Mouse (Mus musculus) cerebellum, adult 11-12 months (tissue): ENCODE data around the gene Apol7e.
"Not testable (repeated sequence)": the region's sequence is repeated elsewhere in the genome, so short reads cannot be mapped to it uniquely, and the experiment has no call there.

Source experiments
- DNase-seq: peaks from one replicate; pipeline ENCODE4 v3.0.0; 2022

The Apol7e gene

DNA sequence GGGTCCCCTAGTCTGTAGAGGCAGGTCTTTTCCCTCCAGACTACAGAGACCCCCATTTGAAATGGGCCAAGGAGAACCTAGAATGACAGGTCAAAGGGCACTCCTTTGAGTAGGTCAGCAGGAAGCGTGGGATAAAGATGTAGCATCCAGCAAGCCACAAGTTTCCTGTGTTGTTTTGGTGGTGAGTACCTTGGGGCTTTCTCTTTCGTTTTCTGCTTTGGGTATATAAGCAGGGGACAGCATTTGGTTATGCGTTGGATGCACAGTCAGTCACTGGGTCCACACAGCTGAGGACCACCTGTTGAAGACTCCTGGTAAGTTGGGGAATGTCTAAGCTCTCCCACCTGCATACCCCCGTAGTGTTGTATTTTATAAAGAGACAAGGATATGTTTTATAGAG lies at the start of gene Apol7e:
Gene Apol7e (plus strand): TSS at position 202 of the 400 bp plus-strand sequence.
- not testable (repeated sequence) for DNase-seq

DNA sequence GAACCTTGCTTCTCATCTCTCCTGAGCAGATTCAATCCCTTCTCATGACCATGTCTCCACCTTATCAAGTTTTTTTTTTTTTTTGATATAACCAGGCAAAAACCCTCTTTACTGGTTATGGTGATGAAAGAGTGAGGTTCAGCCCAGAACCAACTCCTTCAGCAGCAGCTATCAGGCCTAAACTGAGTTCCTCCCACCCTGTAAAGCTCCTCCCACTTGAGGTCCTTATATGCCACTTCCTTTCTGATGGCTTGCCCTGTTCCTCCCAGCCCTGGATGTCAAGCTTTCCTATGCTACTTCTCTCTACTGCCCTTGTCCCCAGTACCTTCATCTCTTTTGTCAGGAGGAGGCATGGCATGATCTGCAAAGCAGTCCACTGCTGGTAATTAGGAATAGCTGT lies 47.5 kb upstream of the Apol7e start:
- DNase-seq, result not testable (repeated sequence)

DNA sequence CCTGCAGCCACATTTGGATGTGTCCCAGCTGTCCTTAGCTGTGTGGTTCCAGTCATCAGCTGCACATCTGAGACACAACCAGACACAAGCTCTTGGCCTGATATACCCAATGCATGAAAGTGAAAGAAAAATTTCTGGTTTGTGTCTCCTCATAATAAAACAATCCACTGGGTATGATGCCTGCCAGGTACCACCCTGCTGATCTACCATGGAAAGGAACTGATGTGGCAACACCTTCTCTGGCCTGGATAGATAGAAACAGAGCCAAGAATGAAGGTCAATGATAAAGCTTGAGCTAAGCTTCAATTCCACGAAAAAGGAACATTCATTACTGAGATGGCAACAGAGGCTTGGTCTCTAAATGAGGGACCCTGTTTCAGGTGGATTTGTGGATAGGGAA lies 38.9 kb upstream of the Apol7e start:
- not testable (repeated sequence) for DNase-seq

DNA sequence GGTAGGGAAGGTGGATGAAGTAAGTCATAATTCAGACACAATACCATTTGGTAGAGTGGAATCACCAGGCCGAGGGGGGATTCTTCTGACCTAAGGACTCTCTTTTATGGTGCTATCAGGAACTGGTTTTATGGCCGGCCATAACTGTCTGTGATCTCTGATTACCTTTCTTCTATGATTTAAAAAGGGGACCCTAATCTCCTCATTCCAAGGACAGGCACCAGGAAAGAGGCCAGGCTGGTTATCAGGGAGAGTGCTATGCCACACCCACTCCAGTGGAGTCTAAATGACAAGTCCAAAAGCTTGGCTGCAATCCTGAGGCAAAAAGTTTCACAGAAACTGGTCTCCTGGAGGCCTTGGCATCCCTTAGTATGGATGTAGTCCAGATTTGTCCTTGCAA lies 36.8 kb upstream of the Apol7e start:
- not testable (repeated sequence) for DNase-seq

DNA sequence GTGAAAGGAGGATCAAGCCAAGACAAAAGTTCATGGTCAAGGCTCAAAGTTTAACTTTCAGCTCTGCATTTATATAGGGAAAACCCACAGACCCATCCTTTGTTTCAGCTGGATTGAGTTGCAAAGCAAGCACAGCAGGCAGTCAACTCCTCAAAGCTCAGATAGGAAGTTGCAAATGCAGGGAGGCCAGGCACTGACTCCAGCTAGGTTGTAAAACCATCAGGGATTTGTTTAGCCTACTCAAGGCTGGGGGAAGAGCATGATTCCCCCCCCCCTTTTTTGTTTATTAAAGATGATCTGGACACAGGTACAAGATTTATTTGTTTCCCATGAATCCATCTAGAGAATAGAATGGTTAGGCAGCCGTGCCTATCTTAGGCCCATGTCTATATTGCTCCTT lies 24.6 kb upstream of the Apol7e start:
- DNase-seq, result not testable (repeated sequence)

DNA sequence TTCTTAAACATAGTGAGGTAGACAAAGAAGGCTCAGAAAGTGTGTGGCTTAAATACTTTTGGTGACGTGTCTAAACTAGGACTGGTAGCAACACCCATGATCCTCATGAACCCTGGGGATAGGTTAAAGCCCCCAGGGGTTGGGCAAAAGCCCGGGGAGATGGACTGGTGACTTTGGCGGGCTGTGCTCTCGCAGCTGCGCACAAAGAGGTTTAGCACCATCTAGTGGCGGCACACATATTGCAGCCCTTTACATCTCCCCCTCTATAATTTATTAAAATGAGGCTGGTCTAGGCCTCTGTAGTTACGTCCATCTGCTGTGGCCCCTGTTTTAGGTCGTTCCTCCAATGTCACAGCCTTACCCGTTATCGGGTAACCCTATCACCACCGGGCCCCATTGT lies 14.7 kb upstream of the Apol7e start:
- DNase-seq, result not testable (repeated sequence)

DNA sequence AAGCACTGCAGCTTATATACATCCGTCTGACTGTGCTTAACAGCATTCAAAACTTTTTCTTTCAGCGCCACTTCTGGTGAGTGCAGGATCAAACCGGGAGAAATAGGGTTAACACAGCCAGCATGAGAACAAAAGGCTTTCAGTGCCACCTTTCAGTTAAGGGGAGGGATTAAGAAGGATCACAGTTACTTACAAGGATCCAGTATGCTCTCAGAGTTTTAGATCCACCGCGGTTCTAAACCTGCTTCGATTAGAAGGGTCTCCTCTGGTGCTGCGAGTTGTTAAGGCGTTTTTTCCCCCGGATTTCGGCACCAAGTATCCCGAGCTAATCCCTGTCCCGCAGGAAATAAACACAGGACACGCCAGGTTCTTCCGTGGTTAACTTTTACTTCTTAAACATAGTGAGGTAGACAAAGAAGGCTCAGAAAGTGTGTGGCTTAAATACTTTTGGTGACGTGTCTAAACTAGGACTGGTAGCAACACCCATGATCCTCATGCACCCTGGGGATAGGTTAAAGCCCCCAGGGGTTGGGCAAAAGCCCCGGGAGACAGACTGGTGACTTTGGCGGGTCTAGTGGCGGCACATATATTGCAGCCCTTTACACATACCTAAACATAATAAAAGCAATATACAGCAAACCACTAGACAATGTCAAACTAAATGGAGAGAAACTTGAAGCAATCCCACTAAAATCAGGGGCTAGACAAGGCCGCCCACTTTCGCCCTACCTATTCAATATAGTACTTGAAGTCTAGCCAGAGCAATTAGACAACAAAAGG lies 6.9 kb upstream of the Apol7e start:
- DNase-seq, result not testable (repeated sequence)

DNA sequence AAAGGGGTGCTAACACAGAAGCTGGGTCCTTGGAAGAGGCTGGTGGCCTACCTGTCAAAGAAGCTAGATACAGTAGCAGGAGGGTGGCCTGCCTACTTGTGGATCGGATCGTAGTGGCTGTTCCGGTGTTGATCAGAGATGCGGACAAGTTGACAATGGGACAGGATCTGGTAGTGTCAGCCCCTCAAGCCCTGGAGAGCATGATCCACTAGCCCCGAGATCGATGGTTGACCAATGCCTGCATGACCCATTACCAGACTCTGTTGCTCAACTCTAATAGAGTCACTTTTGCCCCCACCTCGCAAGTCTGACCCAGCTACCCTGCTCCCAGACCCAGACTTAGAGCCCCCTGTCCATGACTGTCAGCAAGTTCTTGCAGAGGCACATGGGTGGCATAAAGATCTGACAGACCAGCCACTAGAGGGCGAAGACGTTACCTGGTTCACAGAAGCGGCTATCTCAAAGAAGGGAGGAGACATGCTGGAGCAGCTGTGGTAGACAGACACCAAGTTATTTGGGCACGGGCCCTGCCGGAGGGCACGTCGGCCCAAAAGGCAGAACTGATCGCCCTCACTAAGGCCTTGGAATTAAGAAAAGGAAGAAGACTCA lies 3.9 kb upstream of the Apol7e start:
- not testable (repeated sequence) for DNase-seq

DNA sequence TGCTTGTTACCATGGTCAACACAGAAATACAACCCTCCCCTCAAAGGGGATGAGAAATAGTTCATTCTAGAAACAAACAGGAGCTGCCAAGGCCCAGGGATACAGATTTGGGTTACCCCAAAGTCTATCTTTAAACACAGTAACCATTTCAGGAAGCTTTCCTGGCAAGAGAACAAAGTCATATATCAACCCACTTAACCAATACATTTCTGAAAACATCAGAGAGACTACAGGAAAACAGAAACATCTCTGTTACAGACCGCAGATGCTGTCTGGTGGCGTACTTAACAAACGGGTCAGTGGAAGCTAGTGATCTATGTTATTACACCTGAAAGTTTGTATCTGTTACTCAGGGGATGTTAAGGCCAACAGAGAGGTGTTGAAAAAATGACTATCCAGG lies 6.6 kb downstream of the Apol7e start:
- DNase-seq, result not testable (repeated sequence)

DNA sequence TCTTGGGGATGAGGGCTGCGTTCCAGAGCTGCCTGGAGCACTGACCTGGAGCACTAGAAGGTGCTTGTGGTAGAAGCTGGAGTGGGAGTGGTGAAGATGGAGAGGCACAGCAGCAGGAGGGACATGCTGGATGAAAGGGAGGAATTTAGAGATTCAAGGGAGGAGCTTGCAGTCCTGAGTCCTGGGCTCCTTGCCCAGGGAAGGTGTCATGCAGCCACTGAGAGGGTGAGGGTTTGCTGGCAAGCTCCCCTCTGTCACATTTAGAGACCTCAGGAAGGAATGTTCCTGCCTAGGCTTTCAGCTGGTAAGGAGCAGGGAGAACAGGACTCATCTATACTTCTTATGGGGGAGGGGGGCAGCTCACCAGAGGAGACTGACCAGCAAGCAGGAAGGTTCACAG lies 10.3 kb downstream of the Apol7e start:
- not testable (repeated sequence) for DNase-seq

DNA sequence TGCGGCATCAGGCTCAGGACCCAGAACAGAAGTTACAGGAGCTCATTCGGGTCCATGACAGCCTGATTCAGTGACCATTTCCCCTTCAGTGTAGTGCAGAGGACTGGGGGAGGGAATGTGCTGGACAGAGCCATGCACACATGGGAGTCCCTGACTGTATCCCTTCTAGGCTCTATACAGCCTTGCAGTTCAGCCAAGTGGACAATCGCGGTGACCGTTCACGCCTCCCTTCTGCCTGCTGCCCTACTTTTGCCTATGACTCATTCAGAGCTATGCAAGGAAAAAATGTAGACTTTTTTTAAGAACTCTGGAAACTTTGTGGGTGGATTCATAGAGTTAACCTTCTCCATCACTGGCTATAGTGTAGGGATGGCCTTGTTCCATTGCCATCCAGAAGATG lies 19.6 kb downstream of the Apol7e start:
- not testable (repeated sequence) for DNase-seq

DNA sequence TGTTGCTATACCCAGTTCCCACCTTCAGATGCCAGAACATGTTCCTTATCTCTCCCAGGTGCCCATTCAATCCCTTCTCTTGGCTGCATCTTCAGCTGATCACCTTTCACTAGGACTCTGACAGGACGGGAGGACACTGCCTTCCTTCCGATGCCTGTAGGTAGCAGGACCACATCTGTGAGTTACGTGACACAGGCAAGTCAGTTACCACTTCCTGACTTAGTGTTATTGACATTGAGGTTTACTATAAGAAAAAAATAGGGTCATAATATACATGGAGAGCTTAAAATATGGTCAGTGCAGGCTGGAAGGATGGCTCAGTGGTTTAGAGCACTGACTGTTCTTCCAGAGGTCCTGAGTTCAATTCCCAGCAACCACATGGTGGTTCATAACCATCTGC lies 22.9 kb downstream of the Apol7e start:
- DNase-seq, result not testable (repeated sequence)

DNA sequence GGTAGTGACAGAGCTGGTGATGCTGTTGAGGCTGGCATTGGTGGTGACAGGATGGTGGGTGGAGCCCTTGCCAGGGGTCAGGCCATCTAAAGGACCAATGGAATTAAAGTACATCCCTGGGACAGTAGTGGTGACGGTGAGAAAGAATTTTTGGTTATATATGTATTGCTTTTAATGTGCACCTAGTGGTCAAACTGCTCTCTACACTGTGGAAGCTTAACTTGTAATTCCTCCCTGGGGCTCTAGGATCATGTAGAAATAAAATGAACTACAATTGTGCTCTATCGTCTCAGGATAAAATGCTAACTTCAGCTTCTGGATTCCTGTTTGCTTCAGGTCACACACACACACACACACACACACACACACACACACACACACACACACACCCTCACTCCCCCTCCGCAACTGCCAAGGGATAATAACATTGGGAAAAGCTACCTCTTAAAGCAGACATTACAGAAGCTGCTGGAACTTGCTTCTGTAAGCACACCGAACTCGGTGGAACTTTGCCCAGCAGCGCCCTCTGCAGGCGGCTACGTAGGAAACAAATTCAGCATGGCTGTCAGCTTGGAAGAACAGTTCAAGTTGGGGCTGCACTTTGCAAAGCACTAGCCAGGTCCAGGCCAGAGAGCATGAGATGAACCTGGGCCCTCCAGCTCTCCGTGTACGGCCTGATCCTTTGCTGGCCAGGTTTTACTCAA lies 25.7 kb downstream of the Apol7e start:
- DNase-seq, result not testable (repeated sequence)

DNA sequence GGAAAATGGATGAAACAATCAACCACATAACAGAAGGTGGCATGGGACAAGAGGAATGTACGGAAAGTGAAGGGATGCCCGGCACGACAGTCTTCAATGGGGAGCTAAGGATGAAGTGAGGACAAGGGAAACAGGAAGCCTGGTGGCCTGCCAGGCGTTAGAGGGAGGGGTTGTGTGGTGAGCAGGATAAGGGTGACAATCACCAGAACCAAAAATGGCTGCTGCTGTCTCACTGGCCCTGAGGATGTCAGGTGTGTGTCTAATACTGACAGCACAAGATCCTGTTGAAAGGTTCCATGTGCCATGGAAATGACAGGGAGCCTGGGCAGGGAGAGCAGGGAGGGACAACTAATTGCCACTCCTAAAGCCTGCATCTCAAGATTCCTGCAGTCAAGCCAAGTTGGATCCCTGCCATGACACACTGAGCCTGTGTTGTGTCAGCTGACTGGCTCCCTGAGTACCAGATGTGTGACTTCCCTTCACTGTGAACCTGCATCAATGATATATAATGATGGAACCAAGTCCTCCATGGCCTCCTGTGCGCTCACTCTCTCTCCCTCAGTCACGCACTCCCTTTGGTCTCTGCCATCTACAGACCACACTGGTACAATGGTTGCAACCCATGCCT lies 26.9 kb downstream of the Apol7e start:
- not testable (repeated sequence) for DNase-seq

DNA sequence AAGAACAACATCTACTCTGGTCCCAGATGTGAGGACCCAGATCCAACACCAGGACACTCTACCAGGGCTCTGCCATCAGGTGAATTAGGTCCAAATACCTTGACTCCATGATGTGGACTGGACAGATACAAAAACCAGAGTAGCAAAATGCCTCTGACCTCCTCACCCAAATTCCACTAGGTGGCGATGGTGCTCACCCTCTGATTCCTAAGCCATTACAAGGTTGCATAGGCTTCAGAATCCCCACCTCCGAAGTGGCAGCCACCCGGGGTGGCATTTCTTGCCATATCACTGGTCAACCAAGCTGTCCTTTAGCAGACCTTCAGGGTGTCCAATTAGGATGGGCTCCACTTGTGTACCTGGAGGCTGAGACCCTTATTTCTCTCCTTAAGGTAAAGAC lies 28.5 kb downstream of the Apol7e start:
- peak; percentile 14 for DNase-seq

DNA sequence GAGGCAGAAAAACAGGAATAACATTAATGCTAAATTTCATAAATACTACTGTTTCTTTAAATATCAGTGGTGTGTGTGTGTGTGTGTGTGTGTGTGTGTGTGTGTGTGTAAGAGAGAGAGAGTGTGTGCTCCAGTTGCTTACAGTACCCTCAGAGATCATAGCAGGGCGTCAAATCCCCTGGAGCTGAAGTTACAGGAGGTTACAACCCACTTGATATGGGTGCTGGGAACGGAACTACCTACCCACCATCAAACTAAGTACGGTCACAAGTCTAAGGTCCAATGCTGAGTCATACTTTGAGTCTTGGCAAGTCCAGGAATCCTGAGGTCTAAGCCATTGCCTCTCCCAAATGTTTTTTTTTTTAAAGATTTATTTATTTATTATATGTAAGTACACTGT lies 29.1 kb downstream of the Apol7e start:
- DNase-seq, result not testable (repeated sequence)

DNA sequence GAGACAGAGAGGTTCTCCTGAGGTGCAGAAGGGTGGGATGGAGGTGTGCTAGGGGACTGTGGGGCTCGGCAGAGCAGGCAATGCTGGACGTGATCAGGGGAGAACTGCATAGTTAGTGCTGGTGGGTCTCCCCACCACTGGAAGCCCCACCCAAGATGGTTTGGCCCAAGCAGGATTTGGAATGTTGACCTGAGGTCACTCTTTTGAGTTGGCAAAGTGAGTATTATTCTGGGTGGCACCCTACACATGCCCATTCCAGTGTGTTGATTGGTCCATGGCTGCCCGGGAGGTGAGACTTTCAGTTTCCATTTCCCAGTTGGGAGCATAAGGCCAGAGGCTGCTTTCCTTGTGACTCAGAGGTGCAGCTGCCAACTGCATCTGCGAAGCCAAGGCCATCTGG lies 30.1 kb downstream of the Apol7e start, which contains the start of gene Apol9b:
Gene Apol9b (plus strand): TSS at position 301 of the 400 bp plus-strand sequence.
- DNase-seq, result not testable (repeated sequence)

DNA sequence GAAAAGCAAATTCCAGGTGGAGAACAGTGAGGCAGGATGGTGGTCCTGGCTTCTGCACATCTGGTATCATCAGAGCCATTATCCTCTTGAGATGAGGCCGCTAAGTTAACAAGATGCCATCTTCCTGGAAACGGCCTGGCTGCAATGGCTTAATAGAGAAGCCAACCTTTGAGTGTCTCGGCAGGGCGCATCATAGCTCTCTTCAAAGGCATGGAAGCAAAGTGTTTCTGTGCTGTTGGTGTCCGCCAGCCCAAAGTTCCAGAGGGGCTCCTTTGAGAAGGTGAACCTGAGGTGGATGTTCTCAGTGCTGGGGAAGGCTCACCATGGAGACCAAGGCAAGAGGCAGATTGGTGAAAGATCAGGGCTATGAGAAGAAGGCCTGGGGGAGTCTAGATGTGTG lies 32.9 kb downstream of the Apol7e start:
- no peak for DNase-seq

DNA sequence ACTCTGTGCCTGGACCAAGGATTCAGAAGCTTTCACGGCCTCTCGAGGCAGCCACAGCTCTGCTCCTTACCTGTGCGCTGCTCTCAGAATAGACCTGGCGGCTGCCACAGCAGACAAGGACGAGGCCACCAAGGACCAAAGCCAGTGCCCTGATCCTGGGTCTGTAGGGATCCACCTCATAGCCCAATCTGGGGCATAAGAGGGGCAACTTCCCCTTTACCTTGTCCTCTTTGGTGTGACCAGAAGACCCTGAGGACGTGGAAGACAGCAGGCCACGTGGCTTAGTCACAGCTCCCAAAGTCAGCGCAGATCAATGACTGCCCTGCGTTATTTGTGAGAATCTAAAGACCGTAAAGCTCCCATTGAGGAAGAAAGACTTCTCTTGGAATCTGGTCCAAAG lies 34.2 kb downstream of the Apol7e start:
- not testable (repeated sequence) for DNase-seq

DNA sequence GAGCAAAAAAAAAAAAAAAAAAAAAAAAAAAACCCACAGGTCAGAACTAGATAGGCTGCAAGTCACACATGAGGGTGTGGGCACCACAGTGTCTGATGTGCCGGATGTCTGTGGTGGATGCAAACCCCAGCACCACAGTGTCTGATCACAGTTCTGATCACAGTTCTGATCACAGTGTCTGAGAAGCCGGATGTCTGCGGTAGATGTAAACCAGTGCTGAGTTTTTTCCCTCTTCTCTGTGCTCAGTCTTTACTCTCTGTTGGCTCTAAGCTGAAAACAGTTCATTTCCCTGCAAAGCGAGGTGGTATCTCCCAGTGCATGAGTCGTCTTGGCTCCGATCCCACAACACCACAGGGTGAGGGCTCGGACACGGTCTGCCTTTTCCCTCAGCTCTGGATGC lies 34.7 kb downstream of the Apol7e start:
- not testable (repeated sequence) for DNase-seq

DNA sequence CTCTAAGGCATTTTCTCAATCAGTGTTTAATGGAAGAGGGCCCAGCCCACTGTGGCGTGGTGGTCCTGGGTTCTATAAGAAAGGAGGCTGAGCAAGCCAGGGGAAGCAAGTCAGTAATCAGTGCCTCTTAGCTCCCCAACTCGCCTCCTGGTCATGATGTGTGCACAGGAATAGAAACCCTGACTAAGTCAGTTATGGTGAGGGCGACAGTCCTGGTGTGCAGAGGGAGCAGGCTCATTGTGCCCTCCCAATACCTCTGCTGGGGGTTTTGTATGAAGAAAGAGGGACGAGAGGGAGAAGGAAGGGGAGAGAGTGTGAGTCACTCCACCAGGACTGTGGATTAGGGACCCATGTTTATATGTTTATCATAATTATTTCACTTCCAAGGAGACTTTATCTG lies 35.2 kb downstream of the Apol7e start:
- not testable (repeated sequence) for DNase-seq

DNA sequence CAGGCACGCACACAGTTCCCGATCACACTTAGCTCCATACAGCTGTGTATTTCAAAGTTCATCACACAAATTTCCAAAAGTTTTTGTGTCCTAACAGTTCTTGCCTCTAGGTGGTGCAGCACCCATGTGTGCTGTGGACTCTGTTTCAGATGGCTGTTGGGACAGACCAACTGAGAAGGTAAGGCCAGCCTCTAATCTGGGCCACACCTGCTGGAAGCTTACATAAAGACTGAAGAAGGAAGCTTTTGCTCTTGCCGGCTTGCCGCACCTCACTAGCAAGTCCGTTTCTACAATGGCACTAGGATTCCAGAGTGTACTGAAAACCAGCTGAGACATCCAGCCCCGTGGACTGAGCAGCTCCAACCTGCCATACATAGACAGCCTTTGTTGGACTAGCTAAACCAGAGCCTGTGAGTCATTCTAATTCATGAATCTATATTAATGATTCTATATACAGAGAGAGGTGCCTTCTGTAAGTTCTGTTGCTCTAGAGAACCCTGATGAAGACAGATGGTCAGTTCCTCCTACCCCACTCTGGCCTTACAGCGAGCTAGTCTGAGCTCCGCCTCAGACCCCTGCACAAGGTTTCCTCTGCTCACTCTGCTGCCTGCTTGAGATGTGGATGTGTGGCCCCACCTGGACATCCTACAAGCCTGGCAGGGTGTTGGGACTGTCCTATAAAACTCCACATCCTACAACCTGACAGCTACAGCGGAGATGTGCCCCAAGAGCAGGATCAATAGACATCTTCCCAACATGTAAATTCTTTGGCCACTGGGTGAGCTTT lies 42.0 kb downstream of the Apol7e start:
- DNase-seq, result no peak
